Mouse (Mus musculus) cerebellum, adult 8-10 months (tissue): ENCODE measurements around the gene Apof.

ENCODE experiments used
- DNase-seq: peaks from one replicate; pipeline ENCODE4 v3.0.0; 2022

Apof gene

DNA sequence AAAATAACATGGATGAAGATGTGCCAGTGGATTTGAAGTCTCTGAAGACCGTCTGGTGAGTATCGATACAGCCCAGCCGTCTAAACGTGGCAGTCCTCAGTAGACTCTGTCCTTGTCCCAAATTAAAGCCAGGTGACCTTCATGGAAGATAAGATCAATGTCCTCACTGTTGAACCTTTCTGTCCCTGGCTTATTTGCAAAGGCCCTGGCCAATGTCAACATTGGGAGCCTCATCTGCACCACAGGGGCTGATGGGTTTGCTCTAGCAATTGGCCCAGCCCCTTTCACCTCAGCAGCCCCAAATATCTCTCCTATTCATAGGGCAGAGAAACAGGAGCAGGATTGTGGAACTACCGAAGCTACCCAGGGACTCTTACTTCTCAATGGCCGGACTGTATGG, at the start of gene Apof:
Gene Apof, plus strand, starts transcription at position 301 of the 400 bp plus-strand sequence.
- no peak for DNase-seq

DNA sequence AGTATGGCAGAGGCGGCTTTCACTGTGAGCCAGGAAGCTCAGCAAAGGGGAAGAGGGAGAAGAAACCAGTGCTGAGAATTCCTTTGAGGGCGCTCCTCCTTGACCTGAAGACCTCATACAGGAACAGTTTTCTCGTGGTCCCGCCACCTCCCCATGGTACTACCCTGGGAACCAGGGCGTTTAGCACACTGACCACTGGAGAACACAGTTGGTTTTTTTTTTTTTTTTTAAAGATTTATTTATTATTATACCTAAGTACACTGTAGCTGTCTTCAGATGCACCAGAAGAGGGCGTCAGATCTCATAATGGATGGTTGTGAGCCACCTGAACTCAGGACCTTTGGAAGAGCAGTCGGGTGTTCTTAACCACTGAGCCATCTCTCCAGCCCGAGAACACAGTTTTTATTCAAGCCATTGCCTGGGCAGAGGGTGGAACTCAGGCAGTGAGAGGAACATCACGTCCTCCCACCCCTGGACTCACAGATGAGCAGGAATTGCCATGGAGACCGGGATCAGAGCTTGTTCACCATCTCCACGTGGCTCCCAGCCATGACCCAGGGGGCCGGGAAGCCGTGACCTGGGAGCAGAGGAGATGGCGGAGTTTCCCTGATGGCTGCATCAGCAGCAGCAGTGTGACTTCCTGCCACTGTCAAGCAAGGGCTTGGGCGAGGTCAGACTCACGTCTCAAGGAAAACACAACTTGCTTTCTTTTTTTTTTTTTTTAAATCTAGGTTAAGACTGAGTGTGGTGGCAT, 46.8 kb upstream of the Apof start:
- DNase-seq: no peak

GRCm38 (mm10) chr10:128225064-128225463, 43.4 kb upstream of the Apof start:
- DNase-seq: no peak

- no peak for DNase-seq
Measured at GRCm38 (mm10) chr10:128225538-128225937, 42.9 kb upstream of the Apof start, which contains the start of gene Mip. Gene Mip, plus strand, starts transcription at chr10:128225838.

GRCm38 (mm10) chr10:128227592-128227991, 40.9 kb upstream of the Apof start:
- DNase-seq: no peak

DNA sequence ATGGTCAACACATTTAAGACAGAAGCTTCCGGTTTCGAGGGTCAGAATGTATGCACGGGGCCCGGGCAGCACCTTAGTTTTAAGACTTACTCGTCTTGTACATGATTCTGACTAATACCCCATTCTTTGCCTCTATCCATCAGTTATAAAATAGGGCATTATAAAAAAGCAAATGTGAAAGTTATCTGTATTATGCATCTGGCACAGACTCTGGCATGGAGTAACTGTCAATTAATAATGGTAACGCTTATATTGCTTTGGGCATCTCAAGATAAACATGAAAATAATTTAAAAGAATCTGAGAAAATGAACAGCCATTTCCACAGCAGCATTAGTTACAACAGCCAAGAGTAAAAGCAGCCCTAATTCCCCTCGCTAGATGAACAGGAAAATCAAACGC, 40.5 kb upstream of the Apof start:
- no peak for DNase-seq

DNA sequence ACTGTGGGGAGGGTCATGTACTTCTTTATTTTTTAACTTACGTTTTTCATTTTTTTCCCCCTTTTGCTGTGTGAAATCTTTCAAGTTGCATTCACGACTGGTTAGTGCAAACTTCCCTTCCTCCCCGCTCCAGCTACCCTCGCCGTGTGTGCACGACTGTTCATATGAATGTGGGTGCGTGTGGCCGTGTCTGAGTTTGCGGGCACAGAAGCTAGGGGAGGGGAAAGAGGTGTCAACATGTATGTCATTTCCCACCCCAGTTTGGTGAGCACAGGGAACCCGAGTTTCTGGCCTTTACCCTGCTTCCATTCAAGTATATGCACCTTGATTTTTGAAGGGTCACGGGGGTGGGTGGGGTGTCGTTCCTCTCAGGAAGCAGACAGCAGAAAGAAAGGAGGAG, 37.9 kb upstream of the Apof start:
- DNase-seq: no peak

- no peak for DNase-seq
Measured at GRCm38 (mm10) chr10:128231146-128231545, 37.3 kb upstream of the Apof start.

DNA sequence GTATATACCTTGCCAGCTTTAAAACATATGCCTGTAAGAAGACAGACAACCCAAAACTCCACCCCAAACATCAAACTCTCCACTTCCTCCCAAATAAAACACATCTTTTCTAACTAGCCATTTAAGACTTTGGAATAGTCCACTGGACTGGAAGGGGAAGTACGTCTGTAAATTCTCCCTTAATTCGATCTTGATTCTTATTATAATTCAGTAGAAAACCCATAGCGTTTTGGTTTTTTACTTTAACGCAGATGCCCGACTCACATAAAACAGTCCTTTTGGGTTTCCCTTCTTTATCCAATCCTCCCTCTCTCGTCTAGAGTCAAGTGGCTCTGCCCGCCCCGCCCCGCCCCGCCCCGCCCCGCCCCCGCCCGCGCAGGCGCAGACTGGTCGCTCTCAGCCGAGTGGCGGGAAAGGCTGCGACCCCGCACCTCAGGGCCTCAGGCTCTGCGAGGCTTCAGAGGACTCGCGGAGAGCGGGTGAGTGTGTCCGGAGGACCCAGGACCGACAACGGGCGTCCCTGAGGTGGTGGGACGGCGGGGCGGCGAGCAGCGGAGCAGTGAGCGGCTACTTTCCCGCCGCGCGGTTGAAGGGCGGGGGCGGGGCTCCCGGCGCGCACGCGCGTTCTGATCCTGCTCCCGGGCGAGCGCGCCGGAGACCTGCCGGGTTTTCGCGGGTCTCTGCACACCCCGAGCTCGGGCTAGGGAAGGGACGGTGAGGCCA, 36.6 kb upstream of the Apof start, which contains the start of gene Timeless:
Gene Timeless, plus strand, starts transcription at position 369 of the 723 bp plus-strand sequence.
- DNase-seq: peak; percentile 93

- peak; percentile 71 for DNase-seq
Measured at GRCm38 (mm10) chr10:128232420-128232985, 36.0 kb upstream of the Apof start.

DNA sequence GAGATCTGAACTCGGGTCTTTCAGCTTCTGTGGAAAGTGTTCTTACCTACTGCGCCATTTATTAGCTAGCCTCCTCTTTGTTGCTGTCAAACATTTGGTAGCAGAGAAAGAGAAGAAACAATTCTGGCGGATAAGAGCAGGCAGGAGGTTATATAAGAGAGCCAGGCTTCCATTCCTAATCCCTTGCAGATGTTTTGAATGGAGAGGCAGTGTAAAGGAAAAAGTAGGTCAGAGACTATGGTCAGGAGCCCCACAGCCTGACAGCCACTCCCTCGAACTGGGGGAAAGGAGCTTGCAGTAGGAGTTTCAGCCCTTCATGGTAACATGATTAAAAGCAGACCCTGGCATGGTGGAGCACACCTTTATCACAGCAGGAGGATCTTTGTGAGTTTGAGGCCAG, 32.1 kb upstream of the Apof start:
- no peak for DNase-seq

- DNase-seq: peak; percentile 33
Measured at GRCm38 (mm10) chr10:128237807-128238480, 30.5 kb upstream of the Apof start.

DNA sequence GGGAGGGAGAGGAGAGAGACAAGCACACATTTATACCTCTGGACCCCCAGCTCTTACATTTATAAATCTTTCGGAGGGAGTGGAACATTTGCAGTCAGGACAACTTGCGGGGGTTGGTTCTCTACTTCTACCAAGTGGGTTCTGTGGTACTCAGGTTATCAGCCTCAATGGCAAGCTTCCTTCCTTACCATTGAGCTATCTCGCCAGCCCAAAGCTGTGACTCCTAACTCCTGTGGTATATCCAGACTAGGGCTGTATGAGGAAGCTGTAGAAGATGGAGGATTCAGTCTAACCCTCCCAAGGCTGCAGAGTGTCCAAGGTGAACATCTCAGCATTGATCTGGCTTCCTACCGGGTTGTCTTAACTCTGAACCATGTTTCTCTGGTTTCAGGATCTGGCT, 29.3 kb upstream of the Apof start:
- no peak for DNase-seq

DNA sequence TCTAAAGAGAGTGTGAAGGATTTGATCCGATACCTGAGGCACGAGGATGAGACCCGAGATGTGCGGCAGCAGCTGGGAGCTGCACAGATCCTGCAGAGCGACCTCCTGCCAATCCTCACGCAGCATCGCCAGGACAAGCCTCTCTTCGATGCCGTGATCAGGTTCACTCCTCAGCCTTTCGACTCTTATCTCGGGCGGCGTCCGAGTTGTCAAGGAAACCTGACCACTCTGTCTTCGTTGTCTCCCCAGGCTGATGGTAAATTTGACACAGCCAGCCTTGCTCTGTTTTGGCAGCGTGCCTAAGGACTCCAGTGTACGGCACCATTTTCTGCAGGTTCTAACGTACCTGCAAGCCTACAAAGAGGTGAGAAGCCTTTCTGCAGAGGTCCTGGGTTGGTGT, 28.3 kb upstream of the Apof start:
- DNase-seq: no peak

DNA sequence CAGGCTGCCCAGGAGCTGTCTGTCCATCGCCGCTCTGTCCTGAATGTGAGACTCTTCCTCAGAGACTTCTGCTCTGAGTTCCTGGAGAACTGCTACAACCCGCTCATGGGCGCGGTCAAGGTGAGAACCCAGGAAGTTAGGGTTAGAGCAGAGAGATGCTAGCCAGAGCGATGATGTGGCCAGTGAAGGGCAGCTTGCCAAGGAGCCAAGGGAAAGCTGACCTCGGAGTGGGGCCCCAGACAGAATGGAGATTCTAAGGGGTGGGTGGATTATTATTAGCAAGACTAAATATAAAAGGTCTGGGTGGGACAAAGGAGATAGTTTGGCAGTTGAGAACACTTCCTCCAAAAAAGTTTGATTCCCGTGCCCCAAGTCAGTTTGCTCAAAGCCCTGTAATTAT, 25.2 kb upstream of the Apof start:
- no peak for DNase-seq

- no peak for DNase-seq
Measured at GRCm38 (mm10) chr10:128244121-128244520, 24.4 kb upstream of the Apof start.

DNA sequence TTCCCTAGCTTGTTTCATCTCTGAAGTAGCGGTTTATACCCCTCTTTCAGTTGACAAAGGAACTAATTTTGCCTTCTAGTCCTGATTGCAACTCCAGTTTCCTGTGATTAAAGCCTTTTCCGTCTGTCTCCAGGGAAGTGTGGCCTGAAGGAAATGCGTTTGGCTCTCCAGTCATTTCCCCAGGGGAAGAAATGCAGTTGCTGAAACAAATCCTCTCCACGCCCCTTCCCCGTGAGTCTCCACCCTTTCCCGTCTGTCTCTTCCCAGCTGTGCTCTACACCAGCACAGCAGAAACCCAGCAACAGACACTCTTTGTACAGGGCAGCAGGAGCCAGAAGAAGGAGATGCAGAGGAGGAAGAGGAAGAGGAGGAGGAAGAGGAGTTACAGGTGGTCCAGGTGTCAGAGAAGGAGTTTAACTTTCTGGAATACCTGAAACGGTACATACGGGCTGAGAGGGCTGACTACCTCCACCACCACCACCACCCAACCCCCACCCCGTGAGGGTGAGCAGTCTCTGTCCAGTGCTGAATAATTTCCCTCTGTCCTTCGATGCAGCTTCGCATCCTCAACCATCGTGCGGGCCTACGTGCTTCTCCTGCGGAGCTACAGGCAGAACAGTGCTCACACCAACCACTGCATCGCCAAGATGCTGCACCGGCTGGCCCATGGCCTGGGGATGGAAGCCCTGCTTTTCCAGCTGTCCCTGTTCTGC, 21.3 kb upstream of the Apof start:
- DNase-seq: no peak

DNA sequence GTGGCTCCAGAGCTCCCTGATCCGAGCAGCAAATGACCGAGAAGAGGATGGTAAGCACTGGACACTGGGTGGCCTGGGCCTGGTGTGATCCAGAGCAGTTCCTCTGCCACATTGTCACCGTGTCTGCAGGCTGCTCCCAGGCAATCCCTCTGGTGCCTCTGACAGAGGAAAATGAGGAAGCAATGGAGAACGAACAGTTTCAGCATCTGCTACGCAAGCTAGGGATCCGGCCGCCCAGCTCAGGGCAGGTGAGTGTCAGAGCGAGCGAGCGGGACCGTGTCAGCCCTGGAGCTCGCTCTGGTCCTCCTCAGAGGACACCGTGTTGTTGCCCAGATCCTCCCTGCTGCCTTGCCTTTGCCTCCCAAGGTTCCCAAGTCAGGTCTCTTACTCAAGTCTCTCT, 17.9 kb upstream of the Apof start:
- no peak for DNase-seq

GRCm38 (mm10) chr10:128253677-128254255, 14.7 kb upstream of the Apof start, which contains the start of gene Apon:
Gene Apon, plus strand, starts transcription at chr10:128254096.
- DNase-seq: no peak

GRCm38 (mm10) chr10:128255925-128256324, 12.5 kb upstream of the Apof start:
- no peak for DNase-seq

DNA sequence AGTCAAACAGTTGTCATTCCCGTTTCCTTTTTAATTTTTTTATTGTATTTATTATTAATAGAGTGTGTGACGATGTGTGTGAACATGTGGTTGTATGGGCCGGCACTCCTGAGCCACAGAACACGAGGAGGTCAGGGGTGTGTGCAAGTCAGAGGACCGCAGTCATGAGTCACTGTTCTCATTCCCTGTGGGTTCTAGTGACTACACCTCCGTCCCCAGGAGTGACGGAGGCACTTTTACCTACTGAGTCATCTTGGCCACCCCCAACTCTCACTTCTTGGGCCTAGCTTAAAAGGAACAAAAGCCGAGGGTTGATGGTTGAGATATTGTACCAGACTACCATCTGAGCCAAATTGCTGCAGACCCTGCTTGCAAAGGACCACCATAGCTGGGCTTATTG, 12.1 kb upstream of the Apof start:
- no peak for DNase-seq

DNA sequence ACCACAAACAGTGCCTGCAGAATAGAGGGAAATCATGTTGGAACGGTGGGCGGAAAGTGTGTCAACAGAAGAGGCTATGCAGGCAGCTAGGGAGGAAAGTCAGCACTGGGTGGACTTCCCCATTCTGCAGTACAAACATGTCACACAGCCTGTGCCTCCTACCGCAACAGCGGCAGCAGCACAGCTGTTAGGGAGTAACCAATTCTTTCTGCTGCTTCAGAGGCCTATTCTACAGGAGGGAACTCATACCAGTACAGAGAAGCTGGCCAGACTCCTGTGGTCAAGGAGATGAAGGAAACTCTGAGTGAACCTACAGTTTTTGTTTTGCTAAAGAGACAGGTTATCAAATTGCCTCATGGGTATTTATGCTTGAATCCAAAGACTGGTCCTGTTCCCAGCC, 9.5 kb upstream of the Apof start:
- DNase-seq: no peak
